Mouse (Mus musculus): ENCODE measurements around the gene Itga8.
A peak's percentile ranks its signal among the peaks of the same experiment; 100 is the strongest.

The Itga8 gene

GRCm38 (mm10) chr2:12077266-12077891 is 224.3 kb downstream of the Itga8 start:
- DNase-seq = no peak

- no peak for DNase-seq
Measured at GRCm38 (mm10) chr2:12065669-12066399, 235.9 kb downstream of the Itga8 start.

- peak; percentile 59 to 74 for DNase-seq
Measured at GRCm38 (mm10) chr2:12060034-12060723, 241.5 kb downstream of the Itga8 start.
